Mouse (Mus musculus): ENCODE measurements around the gene Calhm5. TPM values are rescaled to one million over a fixed set of nuclear protein-coding genes. Genes with fewer than 3 reads are reported as not detected.

Gene Calhm5
- polyA plus RNA-seq, 1 experiment from 2014 or later = 0.08 TPM

- ATAC-seq (replicated peaks; ENCODE audit: low FRiP score) (no peak), DNase-seq (ENCODE audit: low spot score) (no peak)
- no peaks in the 10 kb centered on the region for H3K9me3 ChIP-seq (ENCODE audit: control insufficient read depth, low read length)
- no peak overlapping the region for H3K9ac ChIP-seq (ENCODE audit: low read depth, low read length)
- H3K4me3 ChIP-seq (ENCODE audit: low read depth, low read length) = no peak overlapping the region
- no peak overlapping the region for H3K4me2 ChIP-seq
- H3K27me3 ChIP-seq (replicated peaks; ENCODE audit: control insufficient read depth, insufficient read depth, low read length) = no peaks in the 10 kb centered on the region
- no peak overlapping the region for H3K27ac ChIP-seq (ENCODE audit: low read depth, low read length)
- WGBS = 40% methylated on average over 3 of the region's 3 CpGs
- no peaks in the 10 kb centered on the region for H3K4me1 ChIP-seq (replicated peaks; ENCODE audit: control insufficient read depth, insufficient read depth, low read length)
- no peaks in the 10 kb centered on the region for H3K36me3 ChIP-seq (ENCODE audit: control insufficient read depth, insufficient read depth, low read length)
Measured at GRCm38 (mm10) chr10:34089517-34089916, 6.8 kb downstream of the Calhm5 start.

- WGBS = 81% methylated on average over 2 of the region's 2 CpGs
- H3K27ac ChIP-seq (ENCODE audit: low read depth, low read length) = no peak overlapping the region
- H3K9ac ChIP-seq (ENCODE audit: low read depth, low read length) = no peak overlapping the region
- no peak overlapping the region for H3K4me3 ChIP-seq (ENCODE audit: low read depth, low read length)
- DNase-seq (ENCODE audit: low spot score) (no peak), ATAC-seq (replicated peaks; ENCODE audit: low FRiP score) (no peak)
- H3K27me3 ChIP-seq (replicated peaks; ENCODE audit: control insufficient read depth, insufficient read depth, low read length) = no peaks in the 10 kb centered on the region
- H3K4me1 ChIP-seq (replicated peaks; ENCODE audit: control insufficient read depth, insufficient read depth, low read length) = no peaks in the 10 kb centered on the region
- H3K4me2 ChIP-seq = no peak overlapping the region
- no peaks in the 10 kb centered on the region for H3K36me3 ChIP-seq (ENCODE audit: control insufficient read depth, insufficient read depth, low read length)
- no peaks in the 10 kb centered on the region for H3K9me3 ChIP-seq (ENCODE audit: control insufficient read depth, low read length)
Measured at GRCm38 (mm10) chr10:34088515-34088914, 7.8 kb downstream of the Calhm5 start.

DNA sequence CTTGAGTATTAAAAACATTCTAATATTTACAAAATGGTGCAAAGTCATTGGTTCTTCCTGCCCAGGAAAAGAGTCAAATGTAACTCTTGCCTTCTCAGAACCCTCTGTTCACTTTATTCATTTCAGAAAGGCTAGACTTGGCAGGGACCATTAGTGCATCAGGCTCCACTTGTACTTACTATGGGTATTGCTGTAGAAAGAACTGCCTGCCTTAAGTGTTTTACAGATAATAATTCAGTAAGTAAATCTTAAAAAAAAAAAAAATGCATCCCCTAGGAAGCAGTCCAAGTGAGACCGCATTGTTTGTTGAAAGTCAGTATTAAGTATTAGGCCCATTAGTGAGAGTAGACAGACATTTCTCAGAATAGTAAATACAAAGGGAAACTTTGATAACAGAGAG, 9.8 kb downstream of the Calhm5 start:
- DNase-seq (ENCODE audit: low spot score) (no peak), ATAC-seq (replicated peaks; ENCODE audit: low FRiP score) (no peak)
- no peak overlapping the region for H3K4me2 ChIP-seq
- H3K27me3 ChIP-seq (replicated peaks; ENCODE audit: control insufficient read depth, insufficient read depth, low read length) = no peaks in the 10 kb centered on the region
- H3K4me3 ChIP-seq (ENCODE audit: low read depth, low read length) = no peak overlapping the region
- H3K9me3 ChIP-seq (ENCODE audit: control insufficient read depth, low read length) = no peaks in the 10 kb centered on the region
- no peaks in the 10 kb centered on the region for H3K36me3 ChIP-seq (ENCODE audit: control insufficient read depth, insufficient read depth, low read length)
- 90% methylated on average over 1 of the region's 1 CpGs for WGBS
- H3K27ac ChIP-seq (ENCODE audit: low read depth, low read length) = no peak overlapping the region
- no peaks in the 10 kb centered on the region for H3K4me1 ChIP-seq (replicated peaks; ENCODE audit: control insufficient read depth, insufficient read depth, low read length)
- no peak overlapping the region for H3K9ac ChIP-seq (ENCODE audit: low read depth, low read length)

DNA sequence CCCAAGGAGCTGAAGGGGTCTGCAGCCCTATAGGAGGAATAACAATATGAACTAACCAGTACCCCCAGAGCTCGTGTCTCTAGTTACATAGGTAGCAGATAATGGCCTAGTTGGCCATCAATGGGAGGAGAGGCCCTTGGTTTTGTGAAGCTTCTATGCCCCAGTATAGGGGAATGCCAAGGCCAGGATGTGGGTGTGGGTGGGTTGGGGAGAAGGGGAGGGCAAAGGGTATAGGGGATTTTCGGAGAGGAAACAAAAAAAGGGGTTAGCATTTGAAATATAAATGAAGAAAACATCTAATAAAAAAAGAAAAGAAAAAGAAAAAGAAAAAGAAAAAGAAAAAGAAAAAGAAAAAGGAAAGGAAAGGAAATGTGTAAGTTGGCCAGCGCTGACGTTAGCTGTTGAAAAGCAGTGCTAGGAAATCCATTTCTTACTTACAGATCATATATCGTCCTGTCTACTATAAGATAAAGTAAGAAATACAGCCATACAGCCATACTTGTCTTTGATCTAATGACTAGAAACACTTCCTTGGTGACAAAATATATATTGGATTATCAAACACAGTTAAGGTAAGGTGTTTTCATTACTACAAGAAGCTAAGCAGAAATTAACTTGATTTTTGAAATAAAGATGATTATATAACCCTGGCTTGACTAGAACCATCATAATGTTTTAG, 21.7 kb downstream of the Calhm5 start:
- WGBS = 80% methylated on average over 5 of the region's 5 CpGs

GRCm38 (mm10) chr10:34071650-34072049, 24.7 kb downstream of the Calhm5 start:
- no peaks in the 10 kb centered on the region for H3K9me3 ChIP-seq (ENCODE audit: control insufficient read depth, low read length)
- 60% methylated on average over 2 of the region's 2 CpGs for WGBS
- H3K4me3 ChIP-seq (ENCODE audit: low read depth, low read length) = no peak overlapping the region
- H3K9ac ChIP-seq (ENCODE audit: low read depth, low read length) = no peak overlapping the region
- DNase-seq (ENCODE audit: low spot score) = no peak
- ATAC-seq (replicated peaks; ENCODE audit: low FRiP score) = no peak
- H3K27me3 ChIP-seq (replicated peaks; ENCODE audit: control insufficient read depth, insufficient read depth, low read length) = no peaks in the 10 kb centered on the region
- H3K4me1 ChIP-seq (replicated peaks; ENCODE audit: control insufficient read depth, insufficient read depth, low read length) = no peaks in the 10 kb centered on the region
- no peak overlapping the region for H3K27ac ChIP-seq (ENCODE audit: low read depth, low read length)
- no peaks in the 10 kb centered on the region for H3K36me3 ChIP-seq (ENCODE audit: control insufficient read depth, insufficient read depth, low read length)
- H3K4me2 ChIP-seq = no peak overlapping the region

More for the DNA sequence above, 21.7 kb downstream of the Calhm5 start:
- Histone ChIP-seq H3K27ac (ENCODE audit: low read depth, low read length) (no peak overlapping the region), H3K27me3 (replicated peaks; ENCODE audit: control insufficient read depth, insufficient read depth, low read length) (no peaks in the 10 kb centered on the region), H3K4me2 (no peak overlapping the region), H3K4me1 (replicated peaks; ENCODE audit: control insufficient read depth, insufficient read depth, low read length) (no peaks in the 10 kb centered on the region), H3K36me3 (ENCODE audit: control insufficient read depth, insufficient read depth, low read length) (no peaks in the 10 kb centered on the region), H3K4me3 (ENCODE audit: low read depth, low read length) (no peak overlapping the region), H3K9me3 (ENCODE audit: control insufficient read depth, low read length) (no peaks in the 10 kb centered on the region), H3K9ac (ENCODE audit: low read depth, low read length) (no peak overlapping the region)
- DNase-seq (ENCODE audit: low spot score) = no peak
- ATAC-seq (replicated peaks; ENCODE audit: low FRiP score) = no peak

DNA sequence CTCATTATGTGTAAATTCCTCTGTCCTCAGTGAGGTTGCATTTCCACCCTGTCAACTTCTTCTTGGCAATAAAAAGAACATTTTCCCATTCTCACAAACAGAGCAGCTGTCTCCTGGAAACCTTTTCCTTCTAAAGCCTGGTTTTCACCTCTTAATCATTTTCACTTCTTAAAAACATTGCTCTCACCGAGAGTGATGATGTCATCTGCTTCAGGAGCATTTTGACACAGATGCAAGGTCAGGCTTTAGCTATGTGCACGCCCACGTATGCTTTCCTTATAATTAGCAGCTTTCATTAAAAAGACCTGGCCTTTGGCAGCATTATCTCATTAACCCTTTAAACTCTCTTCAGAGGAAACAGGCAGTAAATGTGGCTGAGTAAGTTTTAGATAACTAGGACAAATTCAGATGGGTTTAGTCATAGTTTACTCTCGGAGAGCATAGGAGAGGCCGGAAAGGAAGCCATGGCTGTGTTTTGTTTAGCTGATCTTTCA, 25.3 kb downstream of the Calhm5 start:
- no peak overlapping the region for H3K9ac ChIP-seq (ENCODE audit: low read depth, low read length)
- DNase-seq (ENCODE audit: low spot score) (no peak), ATAC-seq (replicated peaks; ENCODE audit: low FRiP score) (no peak)
- no peak overlapping the region for H3K27ac ChIP-seq (ENCODE audit: low read depth, low read length)
- WGBS = 42% methylated on average over 5 of the region's 5 CpGs
- no peaks in the 10 kb centered on the region for H3K4me1 ChIP-seq (replicated peaks; ENCODE audit: control insufficient read depth, insufficient read depth, low read length)
- no peaks in the 10 kb centered on the region for H3K27me3 ChIP-seq (replicated peaks; ENCODE audit: control insufficient read depth, insufficient read depth, low read length)
- no peaks in the 10 kb centered on the region for H3K9me3 ChIP-seq (ENCODE audit: control insufficient read depth, low read length)
- no peaks in the 10 kb centered on the region for H3K36me3 ChIP-seq (ENCODE audit: control insufficient read depth, insufficient read depth, low read length)
- H3K4me2 ChIP-seq = no peak overlapping the region
- no peak overlapping the region for H3K4me3 ChIP-seq (ENCODE audit: low read depth, low read length)

- H3K27ac ChIP-seq (ENCODE audit: low read depth, low read length) = no peak overlapping the region
- H3K4me1 ChIP-seq (replicated peaks; ENCODE audit: control insufficient read depth, insufficient read depth, low read length) = no peaks in the 10 kb centered on the region
- no peaks in the 10 kb centered on the region for H3K36me3 ChIP-seq (ENCODE audit: control insufficient read depth, insufficient read depth, low read length)
- no peak for DNase-seq (ENCODE audit: low spot score)
- no peaks in the 10 kb centered on the region for H3K9me3 ChIP-seq (ENCODE audit: control insufficient read depth, low read length)
- no peak overlapping the region for H3K9ac ChIP-seq (ENCODE audit: low read depth, low read length)
- H3K4me3 ChIP-seq (ENCODE audit: low read depth, low read length) = no peak overlapping the region
- ATAC-seq (replicated peaks; ENCODE audit: low FRiP score) = no peak
- H3K4me2 ChIP-seq = no peak overlapping the region
- 62% methylated on average over 1 of the region's 1 CpGs for WGBS
- no peaks in the 10 kb centered on the region for H3K27me3 ChIP-seq (replicated peaks; ENCODE audit: control insufficient read depth, insufficient read depth, low read length)
Measured at GRCm38 (mm10) chr10:34069606-34070005, 26.7 kb downstream of the Calhm5 start.

- no peaks in the 10 kb centered on the region for H3K4me1 ChIP-seq (replicated peaks; ENCODE audit: control insufficient read depth, insufficient read depth, low read length)
- H3K4me3 ChIP-seq (ENCODE audit: low read depth, low read length) = no peak overlapping the region
- H3K27ac ChIP-seq (ENCODE audit: low read depth, low read length) = no peak overlapping the region
- 40% methylated on average over 3 of the region's 3 CpGs for WGBS
- no peak for DNase-seq (ENCODE audit: low spot score)
- no peaks in the 10 kb centered on the region for H3K9me3 ChIP-seq (ENCODE audit: control insufficient read depth, low read length)
- H3K27me3 ChIP-seq (replicated peaks; ENCODE audit: control insufficient read depth, insufficient read depth, low read length) = no peaks in the 10 kb centered on the region
- H3K36me3 ChIP-seq (ENCODE audit: control insufficient read depth, insufficient read depth, low read length) = no peaks in the 10 kb centered on the region
- no peak overlapping the region for H3K9ac ChIP-seq (ENCODE audit: low read depth, low read length)
- H3K4me2 ChIP-seq = no peak overlapping the region
- no peak for ATAC-seq (replicated peaks; ENCODE audit: low FRiP score)
Measured at GRCm38 (mm10) chr10:34066591-34066990, 29.7 kb downstream of the Calhm5 start.

DNA sequence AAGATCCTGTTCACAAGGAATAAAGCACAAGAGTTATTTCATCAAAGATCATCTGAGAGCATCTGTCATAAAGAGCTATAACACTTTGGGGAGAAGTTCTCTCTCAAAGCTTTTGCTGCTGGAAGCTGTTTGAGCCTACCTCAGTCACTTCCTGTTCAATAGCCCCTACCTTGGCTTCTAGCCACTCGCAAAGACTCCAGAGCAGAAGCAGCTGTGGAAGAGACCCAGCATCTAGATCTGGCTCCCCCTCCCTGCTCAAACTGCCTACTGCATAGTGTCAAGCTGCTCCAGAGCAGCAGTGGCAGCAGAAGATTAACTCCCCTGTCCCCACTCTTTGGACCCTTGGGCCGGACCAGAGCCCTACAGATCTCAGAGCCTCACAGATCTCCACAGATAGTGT, 42.3 kb downstream of the Calhm5 start:
- H3K27me3 ChIP-seq (replicated peaks; ENCODE audit: control insufficient read depth, insufficient read depth, low read length) = no peaks in the 10 kb centered on the region
- H3K27ac ChIP-seq (ENCODE audit: low read depth, low read length) = no peak overlapping the region
- H3K4me3 ChIP-seq (ENCODE audit: low read depth, low read length) = no peak overlapping the region
- ATAC-seq (replicated peaks; ENCODE audit: low FRiP score) (no peak), DNase-seq (ENCODE audit: low spot score) (no peak)
- WGBS = 87% methylated on average over 2 of the region's 2 CpGs
- no peaks in the 10 kb centered on the region for H3K4me1 ChIP-seq (replicated peaks; ENCODE audit: control insufficient read depth, insufficient read depth, low read length)
- H3K9me3 ChIP-seq (ENCODE audit: control insufficient read depth, low read length) = no peaks in the 10 kb centered on the region
- no peaks in the 10 kb centered on the region for H3K36me3 ChIP-seq (ENCODE audit: control insufficient read depth, insufficient read depth, low read length)
- no peak overlapping the region for H3K9ac ChIP-seq (ENCODE audit: low read depth, low read length)
- no peak overlapping the region for H3K4me2 ChIP-seq

Measured in liver, embryonic 11.5 days (tissue).